Comparison of ENCODE assay signal across 8 mouse cellular contexts in genomic region chr2:145884913-145885785, GRCm38 (mm10). TPM values are rescaled to one million over a fixed set of nuclear protein-coding genes. Genes with fewer than 3 reads are reported as not detected.
DNase-seq lines count a peak whose midpoint lies in the region; ATAC-seq and TF ChIP-seq lines count a peak whose summit lies in the region.

No protein-coding gene starts in this region.

- no peak overlapping the region for H3K4me2 ChIP-seq in lung, embryonic 14.5 days
- H3K4me2 ChIP-seq in embryonic facial prominence, embryonic 14.5 days (ENCODE audit: low read depth, low read length), result peak overlapping the region; percentile 5; the same call in 1 of the 2 replicates
- no peak overlapping the region for H3K4me2 ChIP-seq in heart, embryonic 16.5 days (ENCODE audit: low read depth, low read length)
- H3K4me2 ChIP-seq in limb, embryonic 12.5 days, result no peak overlapping the region

- no peak for TF ChIP-seq CTCF in lung, embryonic 14.5 days (IDR thresholded peaks at IDR 0.05; ENCODE audit: low read depth)
- no peak for TF ChIP-seq CTCF in lung, adult 2 months (IDR thresholded peaks at IDR 0.05; ENCODE audit: insufficient read depth, low read length)

- H3K27ac ChIP-seq in lung, embryonic 14.5 days (ENCODE audit: low read depth), result peak overlapping the region; percentile 75
- peak overlapping the region; percentile 87 for H3K27ac ChIP-seq in embryonic facial prominence, embryonic 14.5 days (replicated peaks; ENCODE audit: low read depth, low read length)
- peak overlapping the region; percentile 43 for H3K27ac ChIP-seq in heart, embryonic 16.5 days (ENCODE audit: low read length)
- H3K27ac ChIP-seq in limb, embryonic 12.5 days, result peak overlapping the region; percentile 83

- no peak overlapping the region for H3K4me3 ChIP-seq in lung, embryonic 14.5 days (ENCODE audit: low read depth, low read length)
- no peak overlapping the region for H3K4me3 ChIP-seq in lung, adult 2 months (replicated peaks; ENCODE audit: extremely low read depth, low read depth, low read length)
- no peak overlapping the region for H3K4me3 ChIP-seq in embryonic facial prominence, embryonic 14.5 days (ENCODE audit: low read depth, low read length)
- H3K4me3 ChIP-seq in heart, embryonic 16.5 days (ENCODE audit: low read length), result no peak overlapping the region
- no peak overlapping the region for H3K4me3 ChIP-seq in limb, embryonic 12.5 days (replicated peaks)

- no peaks in the 10 kb centered on the region for H3K27me3 ChIP-seq in lung, embryonic 14.5 days (ENCODE audit: insufficient read depth, low read length)
- H3K27me3 ChIP-seq in embryonic facial prominence, embryonic 14.5 days (replicated peaks; ENCODE audit: control insufficient read depth, insufficient read depth, low read length), result no peaks in the 10 kb centered on the region
- H3K27me3 ChIP-seq in heart, embryonic 16.5 days (ENCODE audit: control insufficient read depth, insufficient read depth, low read length), result no peaks in the 10 kb centered on the region
- no peaks in the 10 kb centered on the region for H3K27me3 ChIP-seq in limb, embryonic 12.5 days

- DNase-seq in lung, embryonic 14.5 days, result peak; percentile 50
- DNase-seq in lung, adult 2 months, result no peak
- DNase-seq in embryonic facial prominence, embryonic 14.5 days (ENCODE audit: low spot score), result peak; percentile 84
- DNase-seq in B cell, adult 2 months, result no peak
- no peak for DNase-seq in urinary bladder, postnatal 4 days (ENCODE audit: low spot score in 2 of 2)
- no peak for DNase-seq in cerebellum, postnatal 10 days

- ATAC-seq in lung, embryonic 14.5 days (ENCODE audit: insufficient read depth), result no peak
- ATAC-seq in embryonic facial prominence, embryonic 14.5 days (ENCODE audit: low read depth), result peak; percentile 12; the same call in 1 of the 2 replicates
- no peak; the same call in 1 of the 2 replicates for ATAC-seq in heart, embryonic 16.5 days (replicated peaks; ENCODE audit: extremely low read depth, insufficient read depth, low FRiP score)
- ATAC-seq in limb, embryonic 12.5 days (ENCODE audit: insufficient number of reproducible peaks, insufficient read depth, low FRiP score, low TSS enrichment, low read depth), result no peak

- WGBS in lung, embryonic 14.5 days, result 48% methylated on average over 14 of the region's 14 CpGs
- WGBS in lung, adult 2 months, result 23% methylated on average over 14 of the region's 14 CpGs
- 50% methylated on average over 14 of the region's 14 CpGs for WGBS in embryonic facial prominence, embryonic 14.5 days
- 48% methylated on average over 14 of the region's 14 CpGs for WGBS in heart, embryonic 16.5 days
- whole genome bisulfite sequencing in limb, embryonic 12.5 days, result 49% methylated on average over 14 of the region's 14 CpGs

- peaks cover 22% of the 10 kb centered on the region for H3K4me1 ChIP-seq in lung, embryonic 14.5 days (ENCODE audit: insufficient read depth)
- H3K4me1 ChIP-seq in lung, adult 2 months (ENCODE audit: control insufficient read depth, insufficient read depth, low read length), result peaks cover 49% of the 10 kb centered on the region
- H3K4me1 ChIP-seq in embryonic facial prominence, embryonic 14.5 days (ENCODE audit: control insufficient read depth, insufficient read depth, low read length), result peaks cover 75% of the 10 kb centered on the region
- H3K4me1 ChIP-seq in heart, embryonic 16.5 days (ENCODE audit: control insufficient read depth, insufficient read depth, low read length), result peaks cover 39% of the 10 kb centered on the region
- peaks cover 75% of the 10 kb centered on the region for H3K4me1 ChIP-seq in limb, embryonic 12.5 days (replicated peaks)

- no peak overlapping the region for H3K9ac ChIP-seq in lung, embryonic 14.5 days
- no peak overlapping the region for H3K9ac ChIP-seq in embryonic facial prominence, embryonic 14.5 days (ENCODE audit: low read depth, low read length)
- no peak overlapping the region; the same call in 1 of the 2 replicates for H3K9ac ChIP-seq in heart, embryonic 16.5 days (ENCODE audit: low read length)
- no peak overlapping the region for H3K9ac ChIP-seq in limb, embryonic 12.5 days (replicated peaks)

- H3K36me3 ChIP-seq in lung, embryonic 14.5 days (ENCODE audit: insufficient read depth), result peaks cover 49% of the 10 kb centered on the region
- H3K36me3 ChIP-seq in embryonic facial prominence, embryonic 14.5 days (ENCODE audit: control insufficient read depth, insufficient read depth, low read length), result peaks cover 41% of the 10 kb centered on the region
- H3K36me3 ChIP-seq in heart, embryonic 16.5 days (ENCODE audit: control insufficient read depth, insufficient read depth), result peaks cover 22% of the 10 kb centered on the region
- H3K36me3 ChIP-seq in limb, embryonic 12.5 days, result peaks cover 53% of the 10 kb centered on the region

- H3K9me3 ChIP-seq in lung, embryonic 14.5 days (ENCODE audit: low read depth, low read length), result no peaks in the 10 kb centered on the region
- no peaks in the 10 kb centered on the region for H3K9me3 ChIP-seq in embryonic facial prominence, embryonic 14.5 days (ENCODE audit: control insufficient read depth, low read length)
- H3K9me3 ChIP-seq in heart, embryonic 16.5 days (replicated peaks; ENCODE audit: control insufficient read depth, low read length), result no peaks in the 10 kb centered on the region
- H3K9me3 ChIP-seq in limb, embryonic 12.5 days, result no peaks in the 10 kb centered on the region

- TF ChIP-seq POLR2A in lung, adult 2 months (IDR thresholded peaks at IDR 0.05; ENCODE audit: borderline replicate concordance, extremely low read depth, low read depth, low read length), result no peak

RNA-seq across cellular contexts. Expression of gene Naa20, which starts 16.8 kb away (rescaled TPM):
- polyA plus RNA-seq in lung, embryonic 14.5 days (2014; fragmentation: Nextera tagmentation; extraction: Ambion mirVana), result 176 and 188 TPM in 2 replicates
- 23.5 and 27.3 TPM in 2 replicates for polyA plus RNA-seq in lung, adult 2 months (2012; rRNA removed)
- polyA plus RNA-seq in embryonic facial prominence, embryonic 14.5 days (2014; fragmentation: Nextera tagmentation; extraction: Ambion mirVana), result 179 and 186 TPM in 2 replicates
- 184 and 213 TPM in 2 replicates for polyA plus RNA-seq in heart, embryonic 16.5 days (2015; fragmentation: Nextera tagmentation; extraction: Ambion mirVana)
- 156 and 160 TPM in 2 replicates for polyA plus RNA-seq in limb, embryonic 12.5 days (2016; fragmentation: Nextera tagmentation; extraction: Ambion mirVana)

RNA-seq across cellular contexts. Expression of gene Cfap61, which starts 49.4 kb away (rescaled TPM):
- polyA plus RNA-seq in lung, embryonic 14.5 days (2014; fragmentation: Nextera tagmentation; extraction: Ambion mirVana), result 0.11 TPM in 1 of 2 replicates, not detected in the other
- 5.8 and 6.2 TPM in 2 replicates for polyA plus RNA-seq in lung, adult 2 months (2012; rRNA removed)
- 2.0 and 2.7 TPM in 2 replicates for polyA plus RNA-seq in embryonic facial prominence, embryonic 14.5 days (2014; fragmentation: Nextera tagmentation; extraction: Ambion mirVana)
- polyA plus RNA-seq in heart, embryonic 16.5 days (2015; fragmentation: Nextera tagmentation; extraction: Ambion mirVana), result 0.66 and 0.80 TPM in 2 replicates
- polyA plus RNA-seq in limb, embryonic 12.5 days (2016; fragmentation: Nextera tagmentation; extraction: Ambion mirVana), result 0.21 and 1.2 TPM in 2 replicates

RNA-seq across cellular contexts. Expression of gene Crnkl1, which starts 49.7 kb away (rescaled TPM):
- 29.3 and 31.3 TPM in 2 replicates for polyA plus RNA-seq in lung, embryonic 14.5 days (2014; fragmentation: Nextera tagmentation; extraction: Ambion mirVana)
- 6.6 and 10.5 TPM in 2 replicates for polyA plus RNA-seq in lung, adult 2 months (2012; rRNA removed)
- 24.1 and 24.7 TPM in 2 replicates for polyA plus RNA-seq in embryonic facial prominence, embryonic 14.5 days (2014; fragmentation: Nextera tagmentation; extraction: Ambion mirVana)
- 17.4 and 20.7 TPM in 2 replicates for polyA plus RNA-seq in heart, embryonic 16.5 days (2015; fragmentation: Nextera tagmentation; extraction: Ambion mirVana)
- 36.1 and 38.4 TPM in 2 replicates for polyA plus RNA-seq in limb, embryonic 12.5 days (2016; fragmentation: Nextera tagmentation; extraction: Ambion mirVana)

Comparison
In these comparisons a context has a peak if more than half of its experiments do, and no peak if none do; other contexts are left out.
1. DNase-seq: peak in lung, embryonic 14.5 days (single experiment) and embryonic facial prominence, embryonic 14.5 days (single experiment); none in lung, adult 2 months (single experiment), B cell, adult 2 months (0 of 2), urinary bladder, postnatal 4 days (0 of 2) and cerebellum, postnatal 10 days (0 of 2).
2. Peak in every context shown above with its lines, with median percentiles within 50 percentile points of each other: H3K27ac ChIP-seq.